Mouse (Mus musculus) 3134 (cell line): ENCODE data around the gene Dgkb.
A peak's percentile ranks its signal among the peaks of the same experiment; 100 is the strongest.

Experiments
- DNase-seq: peaks from one replicate; pipeline ENCODE4 v3.0.0-alpha.2; 2011; ENCODE audit warnings: low spot score; ENCODE audit not compliant: insufficient read length; ENCODE audit errors: extremely low read depth

Gene Dgkb

GRCm38 (mm10) chr12:37817426-37817825 is at the start of gene Dgkb:
TSS of gene Dgkb (plus strand) at chr12:37817726.
- no peak for DNase-seq

GRCm38 (mm10) chr12:37769844-37770243 is 47.7 kb upstream of the Dgkb start:
- peak; percentile 50 for DNase-seq

DNA sequence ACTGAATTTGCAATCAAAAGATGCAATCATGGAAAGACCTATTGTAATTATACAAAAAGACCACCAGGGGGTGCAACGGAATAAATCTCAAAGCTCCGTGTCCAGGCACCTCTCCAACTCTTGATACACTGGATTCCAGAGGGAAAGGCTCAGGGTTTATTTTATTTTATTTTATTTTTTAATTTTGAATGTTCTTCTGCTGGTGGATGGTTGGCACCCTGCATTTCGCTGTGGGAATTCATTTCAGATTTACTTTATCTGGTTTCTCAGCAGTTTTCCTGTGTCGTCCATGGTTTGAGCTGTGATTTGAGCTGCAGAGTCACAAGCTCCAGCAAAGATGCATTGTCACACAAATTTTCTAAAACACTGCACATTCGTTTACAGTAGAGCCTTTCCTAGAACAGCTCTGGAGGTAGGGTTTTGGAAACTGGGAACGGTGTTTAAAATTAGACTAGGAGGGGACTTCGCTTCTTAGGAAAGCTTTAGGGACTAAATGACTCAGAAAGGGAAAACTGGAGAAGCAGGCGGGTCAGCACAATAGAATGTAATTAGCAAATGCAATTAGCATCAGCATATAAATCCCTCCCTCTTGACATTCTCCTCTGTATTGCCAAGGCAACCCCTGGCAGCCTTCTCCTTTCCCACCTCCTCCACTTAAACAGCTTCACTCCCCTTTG is 43.7 kb upstream of the Dgkb start:
- no peak for DNase-seq

- DNase-seq: no peak
Measured at GRCm38 (mm10) chr12:37774591-37774990, 42.9 kb upstream of the Dgkb start.

GRCm38 (mm10) chr12:37796265-37796928 is 21.1 kb upstream of the Dgkb start:
- no peak for DNase-seq

- DNase-seq: no peak
Measured at GRCm38 (mm10) chr12:37814122-37814521, 3.4 kb upstream of the Dgkb start.

DNA sequence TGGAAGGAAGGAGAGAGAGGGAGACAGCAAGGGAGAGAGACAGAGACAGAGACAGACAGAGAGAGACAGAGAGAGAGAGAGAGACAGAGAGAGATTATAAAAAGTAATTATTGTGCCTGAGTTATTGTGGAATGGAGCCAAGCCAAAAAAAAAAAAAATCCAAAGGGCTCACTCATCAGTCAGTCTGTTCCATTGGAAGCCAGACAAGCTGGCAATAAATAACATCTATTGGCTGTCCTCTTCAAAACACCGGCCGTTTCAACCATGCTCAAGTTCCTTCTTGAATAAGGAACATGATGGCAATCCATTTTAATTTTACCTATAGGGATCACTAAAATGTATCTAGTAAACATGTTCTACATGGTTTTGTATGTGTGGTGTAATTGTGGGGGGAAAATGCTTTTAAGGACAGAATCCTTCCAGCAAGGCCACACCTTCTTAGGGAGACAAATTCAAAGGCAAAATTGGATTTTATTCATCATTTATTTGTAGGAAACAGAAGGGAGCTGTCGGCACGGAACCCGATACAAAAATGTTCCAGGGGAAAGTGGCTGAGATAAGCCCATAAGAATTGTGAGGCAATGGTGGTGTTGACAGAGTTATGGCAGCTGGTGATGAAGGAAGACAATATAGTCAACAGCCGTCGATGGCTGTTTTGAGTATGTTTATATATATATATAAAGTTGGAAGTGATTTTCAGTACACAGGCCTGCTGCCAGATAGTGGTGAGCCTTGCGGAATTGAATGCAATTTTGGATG is 3.7 kb downstream of the Dgkb start:
- DNase-seq: no peak

DNA sequence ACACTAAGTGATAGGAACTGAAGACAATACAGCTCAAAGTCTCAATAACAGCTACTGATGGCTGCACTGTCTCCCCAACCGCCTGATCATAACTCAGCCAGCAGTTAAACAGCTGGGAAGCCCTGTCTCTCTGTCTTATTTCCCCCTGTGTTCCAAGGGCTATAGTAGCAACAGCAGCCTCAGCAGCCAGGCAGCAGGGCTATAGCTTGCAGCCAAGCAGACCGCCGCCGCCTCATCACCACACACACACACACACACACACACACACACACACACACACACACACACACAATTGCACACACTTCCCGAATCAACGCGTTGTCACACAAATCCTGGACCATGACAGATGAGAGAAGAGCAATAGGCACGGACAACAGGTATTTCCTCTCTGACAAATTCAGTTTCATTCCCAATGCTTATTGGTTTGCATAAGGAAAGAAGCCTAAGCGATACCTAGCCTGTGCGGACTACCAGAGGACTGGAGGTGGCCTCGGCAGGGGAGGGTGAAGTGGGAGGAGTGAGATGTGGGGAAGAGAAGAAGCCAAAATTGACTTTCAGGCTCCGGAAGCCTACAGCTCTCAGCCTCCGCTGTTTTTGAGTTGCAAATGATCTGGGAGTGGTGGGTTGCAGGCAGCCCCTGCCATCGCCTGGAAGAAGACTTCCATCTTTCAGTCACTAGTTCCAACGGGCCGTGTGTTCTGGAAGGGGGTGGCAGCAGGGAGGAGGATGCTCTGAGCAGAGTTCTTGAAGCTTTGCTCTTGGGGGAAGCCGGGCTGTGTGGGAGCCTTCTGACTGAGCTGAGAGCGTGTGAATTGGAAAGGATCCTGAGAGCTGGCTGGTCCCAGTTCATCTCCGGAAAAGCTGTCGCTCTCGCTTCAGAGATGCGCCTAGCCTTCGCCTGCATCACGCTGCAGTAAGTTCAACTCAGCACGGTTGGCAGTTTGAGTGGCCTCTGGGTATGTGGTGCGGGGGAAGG is 62.8 kb downstream of the Dgkb start:
- DNase-seq: no peak

GRCm38 (mm10) chr12:37881376-37881775 is 63.9 kb downstream of the Dgkb start:
- no peak for DNase-seq

GRCm38 (mm10) chr12:37882796-37883195 is 65.3 kb downstream of the Dgkb start:
- DNase-seq: no peak

DNA sequence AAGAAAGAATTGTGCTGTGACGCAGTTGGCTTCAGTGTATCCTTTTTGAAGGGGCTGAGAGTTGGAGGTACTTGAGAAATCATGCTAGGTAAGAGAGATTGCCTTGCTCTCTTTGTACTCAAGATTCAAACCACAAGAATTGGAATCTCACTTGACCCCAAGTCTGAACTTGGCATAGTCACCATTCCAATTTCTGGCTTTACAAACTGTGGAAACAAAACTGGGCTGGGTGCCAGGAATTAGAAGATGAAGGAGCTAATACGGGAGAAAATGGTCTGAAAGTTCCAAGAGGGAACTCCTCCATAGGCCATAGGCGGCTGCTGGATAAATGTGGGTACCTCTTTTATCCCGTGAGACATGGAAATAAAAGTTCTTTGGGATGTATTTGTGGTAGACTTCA is 66.3 kb downstream of the Dgkb start:
- no peak for DNase-seq

DNA sequence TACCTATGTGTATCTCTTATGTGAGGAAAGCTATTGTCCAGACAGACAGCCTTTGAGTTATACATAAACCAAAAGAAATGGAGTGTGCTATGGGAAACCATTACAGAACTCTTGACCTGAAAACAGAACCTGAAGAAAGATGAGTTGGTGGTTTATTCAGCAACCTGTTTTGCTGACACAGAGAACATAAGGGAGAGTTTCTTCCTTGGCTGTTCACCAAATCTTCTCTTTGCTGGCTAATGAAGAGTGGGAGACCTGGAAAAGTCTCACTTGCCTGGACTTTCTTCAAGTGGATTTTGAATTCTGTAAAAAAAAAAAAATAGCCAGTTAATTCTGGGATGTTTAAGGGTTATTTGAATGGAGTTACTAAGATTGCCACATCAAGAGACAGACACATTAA is 71.1 kb downstream of the Dgkb start:
- no peak for DNase-seq

GRCm38 (mm10) chr12:37889431-37889830 is 71.9 kb downstream of the Dgkb start:
- no peak for DNase-seq

- DNase-seq: no peak
Measured at GRCm38 (mm10) chr12:37891336-37891735, 73.8 kb downstream of the Dgkb start.

- DNase-seq: no peak
Measured at GRCm38 (mm10) chr12:37942163-37942562, 124.6 kb downstream of the Dgkb start.

- DNase-seq: no peak
Measured at GRCm38 (mm10) chr12:37956193-37956592, 138.7 kb downstream of the Dgkb start.

DNA sequence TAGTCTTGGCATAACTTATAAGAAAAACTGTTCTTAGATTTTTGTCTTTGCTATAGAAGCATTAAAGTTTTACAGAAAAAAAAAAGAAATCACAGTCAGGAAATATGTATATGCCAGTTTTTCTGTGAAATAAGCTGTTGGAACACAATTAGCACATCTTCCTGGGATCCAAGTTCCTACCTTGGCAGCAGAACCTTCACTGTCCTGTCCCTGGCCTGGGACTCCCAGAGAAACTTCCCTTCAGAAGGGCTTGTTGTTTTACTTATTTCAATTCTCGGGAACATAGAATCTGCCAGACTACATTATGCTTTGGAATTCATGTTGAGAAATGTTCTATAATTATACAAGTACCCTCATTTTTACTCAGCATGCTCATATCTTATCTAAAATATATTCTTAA is 154.0 kb downstream of the Dgkb start:
- DNase-seq: no peak

GRCm38 (mm10) chr12:37978498-37979187 is 161.1 kb downstream of the Dgkb start:
- DNase-seq: no peak

DNA sequence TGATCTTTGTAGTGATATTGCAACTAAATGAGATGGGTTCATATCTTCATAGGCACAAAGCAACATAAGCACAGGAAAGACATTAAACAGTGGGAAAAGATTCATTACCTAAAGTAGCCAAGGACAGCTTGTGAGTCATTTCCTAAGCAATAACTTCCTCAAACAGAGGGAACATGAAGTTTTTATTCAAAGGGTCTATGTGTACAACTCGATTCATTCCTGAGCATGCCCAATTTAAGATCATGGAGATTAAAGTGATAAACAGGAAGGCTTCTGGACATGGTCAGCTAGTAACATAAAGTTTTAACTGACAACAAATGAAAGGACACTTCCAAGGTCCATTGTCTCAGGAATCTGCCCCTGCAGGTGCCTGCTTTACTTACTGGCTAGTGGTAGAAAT is 167.8 kb downstream of the Dgkb start:
- no peak for DNase-seq

DNA sequence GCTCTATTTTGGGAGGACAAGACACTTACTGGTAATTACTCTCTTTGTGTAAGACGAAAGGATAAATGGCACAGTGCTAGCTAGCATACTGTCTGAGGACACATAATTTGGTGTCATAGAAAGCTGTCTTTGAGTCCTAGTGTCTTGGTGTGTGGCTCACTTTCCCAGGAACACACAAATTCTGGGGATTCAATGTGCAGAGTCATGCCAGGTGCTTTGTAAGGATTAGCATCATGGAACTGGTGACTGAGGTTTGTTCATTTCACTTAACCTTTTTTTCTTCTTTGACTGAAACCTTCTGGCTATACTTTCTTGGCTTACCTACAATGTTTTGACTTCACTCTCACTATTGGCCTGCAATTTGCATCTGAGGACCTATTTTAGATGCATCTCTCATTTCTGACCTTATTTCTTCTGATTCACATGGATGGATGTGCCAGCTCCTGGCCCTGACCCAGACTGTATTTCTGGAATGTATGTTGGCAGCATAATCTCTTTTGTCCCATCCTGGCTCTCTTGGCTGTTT is 170.6 kb downstream of the Dgkb start:
- DNase-seq: no peak
